Mouse (Mus musculus) lung, embryonic 14.5 days (tissue): Measurements from ENCODE around the gene Prkn. TPM values are rescaled to one million over a fixed set of nuclear protein-coding genes. Genes with fewer than 3 reads are reported as not detected.

Experiments
- ATAC-seq: fragments of 200-750 bp; cut with Nextera tagmentation; 2 replicates; pipeline ENCODE4 v1.8.0; 2017; ENCODE audit warnings: mild to moderate bottlenecking, moderate TSS enrichment, moderate library complexity; ENCODE audit not compliant: insufficient read depth
- DNase-seq: peaks from one replicate; pipeline ENCODE4 v3.0.0-alpha.2; 2015
- H3K27ac ChIP-seq: fragments of 300-500 bp; sonication (generic); 2 replicates; pipeline ENCODE4 v1.5.1; 2014; ENCODE audit warnings: low read depth, mild to moderate bottlenecking, moderate library complexity
- H3K27me3 ChIP-seq: fragments of 300-500 bp; sonication (generic); 2 replicates; pipeline ENCODE4 v1.6.1; 2014; ENCODE audit warnings: low read length, control low read depth; ENCODE audit not compliant: insufficient read depth
- H3K36me3 ChIP-seq: fragments of 300-500 bp; sonication (generic); 2 replicates; pipeline ENCODE4 v1.6.1; 2014; ENCODE audit warnings: control low read depth; ENCODE audit not compliant: insufficient read depth
- H3K4me1 ChIP-seq: fragments of 300-500 bp; sonication (generic); 2 replicates; pipeline ENCODE4 v1.6.1; 2014; ENCODE audit warnings: antibody characterized with exemption, control low read depth; ENCODE audit not compliant: insufficient read depth
- H3K4me2 ChIP-seq: fragments of 300-500 bp; sonication (generic); 2 replicates; pipeline ENCODE4 v1.6.1; 2014; ENCODE audit warnings: mild to moderate bottlenecking
- H3K4me3 ChIP-seq: fragments of 300-500 bp; sonication (generic); 2 replicates; pipeline ENCODE4 v1.5.1; 2014; ENCODE audit warnings: low read depth, low read length
- H3K9ac ChIP-seq: fragments of 300-500 bp; sonication (generic); 2 replicates; pipeline ENCODE4 v1.6.1; 2014
- H3K9me3 ChIP-seq: fragments of 300-500 bp; sonication (generic); 2 replicates; pipeline ENCODE4 v1.6.1; 2016; ENCODE audit warnings: low read depth, low read length, control low read depth
- CTCF ChIP-seq: IDR thresholded peaks from 2 replicates; pipeline ENCODE4 v1.5.1; 2016; ENCODE audit warnings: antibody characterized with exemption, low read depth
- WGBS: fragments of 180-500 bp; shearing (Covaris S2); extraction: QIAGEN DNeasy Blood & Tissue Kit; methylation state at CpG from one replicate; pipeline ENCODE4 v1.1.7; 2014; 5-methylcytosine and 5-hydroxymethylcytosine counted together
- polyA plus RNA-seq: library from polyadenylated mRNA; unstranded; fragments of >200 nt; fragmentation: Nextera tagmentation; extraction: Ambion mirVana; gene quantifications from 2 replicates; pipeline ENCODE4 v1.2.1, GENCODE M21; 2014

Gene Prkn
- polyA plus RNA-seq, 1 experiment from 2014 or later, result 1.0 TPM

DNA sequence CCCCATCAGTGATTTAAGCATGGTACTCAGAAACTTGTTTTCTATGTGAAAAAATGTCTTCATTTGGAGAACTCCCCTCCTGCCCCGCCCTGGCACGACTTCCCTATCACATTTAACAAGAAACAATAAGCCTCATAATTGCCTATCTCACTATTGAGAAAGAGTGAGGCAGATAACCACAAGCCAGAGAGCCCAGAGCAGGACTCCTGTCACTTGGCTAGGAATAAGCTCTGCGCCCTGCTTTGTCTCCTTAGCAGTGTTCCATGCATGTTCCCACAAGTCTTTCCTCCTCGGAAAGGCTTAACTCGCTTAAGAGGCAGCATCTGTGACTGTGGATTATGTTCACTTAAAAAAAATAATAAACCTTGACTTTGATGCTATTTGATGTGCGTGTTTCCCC, 798.3 kb downstream of the Prkn start:
- Histone ChIP-seq H3K36me3 (no peaks in the 10 kb centered on the region), H3K27ac (no peak overlapping the region), H3K27me3 (no peaks in the 10 kb centered on the region), H3K9me3 (no peaks in the 10 kb centered on the region), H3K4me1 (no peaks in the 10 kb centered on the region), H3K9ac (no peak overlapping the region), H3K4me2 (no peak overlapping the region), H3K4me3 (no peak overlapping the region)
- ATAC-seq (no peak), DNase-seq (no peak)
- no peak for TF ChIP-seq CTCF
- 76% methylated on average over 6 of the region's 6 CpGs for WGBS

DNA sequence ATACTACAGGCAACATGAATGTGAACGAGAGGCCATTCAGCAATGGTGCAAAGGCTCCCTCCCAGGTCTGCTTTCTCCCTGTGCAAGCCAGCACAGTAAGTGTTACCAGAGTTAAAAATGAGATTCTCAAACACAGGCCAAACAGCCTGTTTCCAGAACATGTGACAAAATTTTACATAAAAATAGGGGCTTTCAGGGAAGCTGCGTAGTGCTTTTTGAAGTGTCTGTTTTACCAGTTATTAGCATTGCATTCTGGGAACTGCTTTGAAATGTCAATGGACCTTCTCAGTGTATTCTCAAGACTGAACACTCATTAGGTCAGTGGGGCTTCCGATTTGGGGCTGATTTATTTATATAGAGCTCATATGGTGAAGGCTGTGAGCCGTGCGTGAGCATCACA, 799.6 kb downstream of the Prkn start:
- Histone ChIP-seq H3K27ac (no peak overlapping the region), H3K4me2 (no peak overlapping the region), H3K4me1 (no peaks in the 10 kb centered on the region), H3K9ac (no peak overlapping the region), H3K9me3 (no peaks in the 10 kb centered on the region), H3K27me3 (no peaks in the 10 kb centered on the region), H3K36me3 (no peaks in the 10 kb centered on the region), H3K4me3 (no peak overlapping the region)
- WGBS, result 60% methylated on average over 5 of the region's 5 CpGs
- TF ChIP-seq CTCF, result no peak
- DNase-seq, result no peak
- no peak for ATAC-seq

DNA sequence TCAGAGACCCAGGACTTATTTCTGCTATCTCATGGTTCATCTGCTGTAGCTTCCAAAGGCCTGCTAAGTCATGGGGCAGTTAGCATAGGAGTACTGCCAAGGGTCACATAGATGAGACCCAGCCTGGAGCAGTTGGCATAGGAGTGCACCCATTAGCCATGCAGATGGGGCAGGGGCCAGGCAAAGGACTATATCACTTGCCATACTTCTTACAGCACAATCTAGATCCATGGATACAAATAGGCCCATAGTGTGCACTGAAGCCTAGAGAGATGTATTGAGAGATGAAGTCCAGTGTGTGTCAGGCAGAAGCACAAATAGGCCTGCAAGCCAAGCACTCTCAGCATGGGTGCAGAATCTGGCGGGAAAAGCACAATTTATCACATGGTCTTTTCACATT, 802.1 kb downstream of the Prkn start:
- Histone ChIP-seq H3K9me3 (no peaks in the 10 kb centered on the region), H3K9ac (no peak overlapping the region), H3K36me3 (no peaks in the 10 kb centered on the region), H3K27ac (no peak overlapping the region), H3K4me2 (no peak overlapping the region), H3K4me1 (no peaks in the 10 kb centered on the region), H3K4me3 (no peak overlapping the region), H3K27me3 (no peaks in the 10 kb centered on the region)
- no peak for TF ChIP-seq CTCF
- 46% methylated on average over 1 of the region's 1 CpGs for WGBS
- no peak for ATAC-seq
- no peak for DNase-seq

DNA sequence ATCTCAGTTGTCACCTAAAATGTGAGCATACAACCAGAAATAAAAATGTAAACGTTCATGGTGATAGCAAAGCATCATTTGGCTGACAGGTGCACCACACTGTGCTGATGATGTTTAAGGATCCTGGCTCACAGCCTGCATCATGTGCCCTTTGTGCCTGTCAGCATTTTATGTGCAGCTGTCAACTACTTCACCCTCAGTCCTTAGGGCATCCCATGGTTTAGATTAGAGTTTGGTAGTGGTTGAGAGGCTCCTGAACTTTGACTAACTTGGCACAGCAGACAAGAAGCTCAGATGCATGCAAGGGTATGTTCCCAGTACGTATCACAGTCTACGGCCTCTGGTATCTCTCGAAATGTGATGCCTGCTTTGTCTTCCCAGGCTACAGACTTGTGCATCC, 803.8 kb downstream of the Prkn start:
- no peak for TF ChIP-seq CTCF
- no peak overlapping the region for H3K27ac ChIP-seq
- no peaks in the 10 kb centered on the region for H3K9me3 ChIP-seq

DNA sequence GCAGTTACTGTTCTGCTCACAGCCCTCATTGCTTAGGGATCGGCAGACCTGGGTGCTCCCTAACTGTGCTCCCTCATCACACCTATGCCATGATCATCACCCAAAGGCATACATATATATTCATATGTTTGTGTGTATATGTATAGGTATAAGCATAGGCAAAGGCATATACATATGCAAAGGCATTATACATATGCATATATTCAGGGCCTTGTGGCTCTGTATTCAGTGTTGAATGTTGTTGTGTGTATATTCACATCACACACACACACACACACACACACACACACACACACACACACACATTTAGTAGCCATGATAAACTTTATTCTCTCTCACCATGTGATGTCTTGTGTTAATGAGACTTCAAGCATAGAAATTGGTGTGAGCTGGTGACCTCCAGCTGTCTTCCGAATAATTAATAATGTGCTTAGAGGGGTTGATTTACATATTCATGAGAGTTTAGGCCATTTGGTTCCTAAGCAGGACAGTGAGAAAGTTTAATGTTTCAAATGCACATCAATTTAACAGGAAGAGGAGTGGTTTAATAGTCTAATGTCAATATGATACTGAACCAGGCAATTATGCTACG, 804.8 kb downstream of the Prkn start:
- no peaks in the 10 kb centered on the region for H3K4me1 ChIP-seq
- H3K27me3 ChIP-seq, result no peaks in the 10 kb centered on the region
- TF ChIP-seq CTCF, result no peak
- no peak overlapping the region for H3K4me3 ChIP-seq
- 83% methylated on average over 3 of the region's 3 CpGs for WGBS
- ATAC-seq (no peak), DNase-seq (no peak)
- no peaks in the 10 kb centered on the region for H3K9me3 ChIP-seq
- no peak overlapping the region for H3K4me2 ChIP-seq
- no peaks in the 10 kb centered on the region for H3K36me3 ChIP-seq
- no peak overlapping the region for H3K27ac ChIP-seq
- no peak overlapping the region for H3K9ac ChIP-seq

More for the DNA sequence above, 803.8 kb downstream of the Prkn start:
- ATAC-seq, result no peak
- Histone ChIP-seq H3K4me1 (no peaks in the 10 kb centered on the region), H3K4me3 (no peak overlapping the region), H3K4me2 (no peak overlapping the region), H3K9ac (no peak overlapping the region), H3K27me3 (no peaks in the 10 kb centered on the region), H3K36me3 (no peaks in the 10 kb centered on the region)
- 78% methylated on average over 4 of the region's 4 CpGs for WGBS
- DNase-seq, result no peak

DNA sequence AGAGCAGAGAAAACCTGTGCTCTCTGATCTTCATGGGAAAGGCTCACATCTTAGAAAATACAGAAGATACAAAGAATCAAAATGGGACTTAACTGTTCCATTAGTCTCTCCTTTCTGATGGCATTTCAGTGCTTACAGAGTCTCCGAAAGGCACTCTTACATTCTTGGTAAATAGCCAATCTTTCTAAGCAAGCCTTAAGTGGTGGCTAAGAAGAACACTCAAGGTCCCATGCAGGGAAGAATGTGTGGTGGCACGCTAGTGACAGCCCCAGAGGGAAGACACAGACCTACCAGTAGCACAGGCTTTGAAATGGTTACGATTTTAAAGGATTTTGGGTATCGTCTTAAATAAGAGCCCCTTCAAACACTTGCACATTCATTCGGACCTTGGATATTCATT, 816.2 kb downstream of the Prkn start:
- 59% methylated on average over 5 of the region's 5 CpGs for WGBS
- Histone ChIP-seq H3K36me3 (no peaks in the 10 kb centered on the region), H3K9me3 (no peaks in the 10 kb centered on the region), H3K27ac (no peak overlapping the region), H3K4me2 (no peak overlapping the region), H3K27me3 (no peaks in the 10 kb centered on the region), H3K9ac (no peak overlapping the region), H3K4me3 (no peak overlapping the region), H3K4me1 (no peaks in the 10 kb centered on the region)
- DNase-seq (peak; percentile 18), ATAC-seq (no peak)
- TF ChIP-seq CTCF, result no peak

DNA sequence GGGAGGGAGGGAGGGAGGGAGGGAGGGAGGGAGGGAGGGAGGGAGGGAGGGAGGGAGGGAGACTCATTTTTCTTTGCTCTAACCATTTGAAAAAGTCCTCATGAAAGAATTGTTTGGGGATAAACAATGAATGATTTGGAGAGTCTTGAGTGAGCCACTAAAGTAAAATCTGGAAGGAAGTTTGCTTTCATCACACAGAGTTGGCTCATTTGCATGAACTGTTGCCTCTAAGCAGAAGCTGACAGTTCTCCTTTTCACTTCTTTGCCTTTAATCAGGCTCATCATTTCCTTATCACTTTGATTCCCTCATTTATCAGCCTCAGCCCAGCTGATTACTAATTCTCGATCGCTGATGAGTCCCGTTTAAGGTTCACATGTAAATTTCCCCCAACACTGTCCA, 816.7 kb downstream of the Prkn start:
- WGBS, result 66% methylated on average over 3 of the region's 3 CpGs
- Histone ChIP-seq H3K9ac (no peak overlapping the region), H3K27ac (no peak overlapping the region), H3K4me2 (no peak overlapping the region), H3K4me3 (no peak overlapping the region), H3K27me3 (no peaks in the 10 kb centered on the region), H3K4me1 (no peaks in the 10 kb centered on the region), H3K9me3 (no peaks in the 10 kb centered on the region), H3K36me3 (no peaks in the 10 kb centered on the region)
- TF ChIP-seq CTCF, result no peak
- DNase-seq, result no peak
- ATAC-seq, result no peak

DNA sequence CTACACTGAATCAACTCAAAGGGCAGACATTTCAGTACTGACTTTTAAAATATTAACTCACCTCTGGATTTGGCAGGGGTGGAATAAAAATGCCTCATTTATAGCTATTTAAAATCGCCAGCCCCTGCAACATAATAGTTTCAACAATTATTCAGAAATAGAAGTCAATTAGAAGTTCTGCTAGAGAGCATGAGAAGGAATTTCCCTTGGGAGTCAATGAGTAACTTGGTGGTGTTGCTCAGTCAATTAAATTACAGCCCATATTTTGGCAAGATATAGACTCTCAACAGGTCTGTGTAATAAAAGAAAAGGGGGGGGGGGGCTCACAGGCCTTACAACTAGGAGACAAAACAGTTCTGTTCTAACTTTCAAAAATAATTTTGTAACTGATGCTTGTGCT, 821.7 kb downstream of the Prkn start:
- H3K9ac ChIP-seq, result no peak overlapping the region
- no peak for DNase-seq
- H3K4me2 ChIP-seq, result no peak overlapping the region
- H3K27me3 ChIP-seq, result no peaks in the 10 kb centered on the region
- ATAC-seq, result no peak
- no peaks in the 10 kb centered on the region for H3K4me1 ChIP-seq
- TF ChIP-seq CTCF, result no peak
- H3K4me3 ChIP-seq, result no peak overlapping the region
- WGBS, result 85% methylated on average over 1 of the region's 1 CpGs
- no peaks in the 10 kb centered on the region for H3K36me3 ChIP-seq
- no peak overlapping the region for H3K27ac ChIP-seq
- no peaks in the 10 kb centered on the region for H3K9me3 ChIP-seq
